Mouse (Mus musculus) neural tube, embryonic 14.5 days (tissue): Measurements from ENCODE around the gene Hivep3. TPM values are rescaled to one million over a fixed set of nuclear protein-coding genes. Genes with fewer than 3 reads are reported as not detected.

Experiments
- ATAC-seq: fragments of 200-750 bp; cut with Nextera tagmentation; 2 replicates; pipeline ENCODE4 v1.8.0; 2017; ENCODE audit warnings: low read depth, mild to moderate bottlenecking, moderate TSS enrichment, moderate library complexity
- H3K27ac ChIP-seq: fragments of 300-500 bp; sonication (generic); 2 replicates; pipeline ENCODE4 v1.5.1; 2014; ENCODE audit warnings: low read depth, mild to moderate bottlenecking, control low read depth, low read length, moderate library complexity, mixed read lengths
- H3K27me3 ChIP-seq: fragments of 300-500 bp; sonication (generic); 2 replicates; pipeline ENCODE4 v1.6.1; 2014; ENCODE audit warnings: low read length; ENCODE audit not compliant: control insufficient read depth, insufficient read depth
- H3K36me3 ChIP-seq: fragments of 300-500 bp; sonication (generic); 2 replicates; pipeline ENCODE4 v1.6.1; 2014; ENCODE audit warnings: low read length, mixed read lengths; ENCODE audit not compliant: control insufficient read depth, insufficient read depth
- H3K4me1 ChIP-seq: fragments of 300-500 bp; sonication (generic); 2 replicates; pipeline ENCODE4 v1.6.1; 2014; ENCODE audit warnings: low read length; ENCODE audit not compliant: control insufficient read depth, insufficient read depth
- H3K4me2 ChIP-seq: fragments of 300-500 bp; sonication (generic); 2 replicates; pipeline ENCODE4 v1.6.1; 2014; ENCODE audit warnings: mild to moderate bottlenecking, low read depth, low read length, control low read depth
- H3K4me3 ChIP-seq: fragments of 300-500 bp; sonication (generic); 2 replicates; pipeline ENCODE4 v1.5.1; 2014; ENCODE audit warnings: low read depth, low read length, control low read depth, mixed read lengths
- H3K9ac ChIP-seq: fragments of 300-500 bp; sonication (generic); replicated peaks from 2 replicates; pipeline ENCODE4 v1.6.1; 2014; ENCODE audit warnings: low read depth, mild to moderate bottlenecking, control low read depth, low read length, mixed read lengths
- H3K9me3 ChIP-seq: fragments of 300-500 bp; sonication (generic); 2 replicates; pipeline ENCODE4 v1.6.1; 2016; ENCODE audit warnings: low read length; ENCODE audit not compliant: control insufficient read depth
- WGBS: fragments of 180-500 bp; shearing (Covaris S2); extraction: QIAGEN DNeasy Blood & Tissue Kit; methylation state at CpG from one replicate; pipeline ENCODE4 v1.1.7; 2014; 5-methylcytosine and 5-hydroxymethylcytosine counted together
- polyA plus RNA-seq: library from polyadenylated mRNA; unstranded; fragments of >200 nt; fragmentation: Nextera tagmentation; extraction: Ambion mirVana; gene quantifications from 2 replicates; pipeline ENCODE4 v1.2.1, GENCODE M21; 2014

Hivep3 gene
- polyA plus RNA-seq, 1 experiment from 2014 or later: 23.9 TPM

DNA sequence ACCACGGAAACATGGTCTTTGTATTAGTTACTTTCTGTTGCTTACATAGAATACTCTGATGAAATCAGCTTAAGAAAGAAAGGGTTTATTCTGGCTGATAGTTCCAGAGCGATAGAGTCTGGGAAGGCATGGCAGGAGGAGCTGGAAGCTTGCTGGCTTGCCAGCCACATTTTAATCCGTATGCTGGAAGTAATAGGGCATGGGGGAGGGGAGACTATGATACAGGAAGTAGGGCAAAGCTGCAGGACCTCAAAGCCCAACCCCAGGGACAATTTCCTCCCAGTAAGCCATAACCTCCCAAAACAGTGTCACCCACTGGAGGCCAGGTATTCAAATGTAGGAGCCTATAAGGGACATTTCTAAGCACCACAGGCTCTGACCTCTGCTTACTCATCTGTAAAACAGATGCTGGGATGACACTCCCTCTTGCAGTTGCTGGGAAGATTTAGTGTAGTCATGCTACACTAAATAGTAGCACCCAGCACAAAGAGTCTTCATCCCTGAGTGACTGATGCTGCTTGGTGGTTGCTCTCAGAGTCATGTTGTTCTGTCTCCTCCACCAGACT is 112.1 kb downstream of the Hivep3 start:
- WGBS: 70% methylated on average over 3 of the region's 3 CpGs
- Histone ChIP-seq H3K4me1 (no peaks in the 10 kb centered on the region), H3K9ac (no peak overlapping the region), H3K4me3 (no peak overlapping the region), H3K27ac (no peak overlapping the region), H3K9me3 (no peaks in the 10 kb centered on the region), H3K27me3 (no peaks in the 10 kb centered on the region), H3K36me3 (no peaks in the 10 kb centered on the region), H3K4me2 (no peak overlapping the region)
- ATAC-seq: no peak

DNA sequence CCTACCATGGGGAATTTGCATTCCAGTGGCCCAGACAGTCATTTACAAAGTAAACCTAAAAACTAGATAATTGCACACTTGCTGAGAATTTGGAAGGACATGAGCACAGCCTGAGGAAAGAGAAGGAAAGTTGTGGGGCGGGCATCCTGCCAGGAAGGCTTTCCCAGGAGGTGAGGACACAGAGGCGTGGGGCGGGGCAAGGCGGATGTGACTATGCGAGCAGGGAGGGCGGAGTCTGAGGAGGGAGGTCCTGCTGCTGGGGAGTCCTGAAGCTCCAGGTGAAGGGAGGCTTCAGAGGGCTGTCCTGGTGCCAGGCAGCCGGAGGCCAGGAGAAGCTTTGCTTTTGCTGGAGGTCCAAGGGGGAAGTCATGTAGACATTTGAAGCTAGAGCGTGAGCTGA is 118.9 kb downstream of the Hivep3 start:
- Histone ChIP-seq H3K9ac (no peak overlapping the region), H3K27ac (no peak overlapping the region), H3K4me2 (no peak overlapping the region), H3K4me3 (no peak overlapping the region), H3K36me3 (no peaks in the 10 kb centered on the region), H3K9me3 (no peaks in the 10 kb centered on the region), H3K4me1 (no peaks in the 10 kb centered on the region), H3K27me3 (no peaks in the 10 kb centered on the region)
- ATAC-seq: no peak
- WGBS: 70% methylated on average over 8 of the region's 8 CpGs

DNA sequence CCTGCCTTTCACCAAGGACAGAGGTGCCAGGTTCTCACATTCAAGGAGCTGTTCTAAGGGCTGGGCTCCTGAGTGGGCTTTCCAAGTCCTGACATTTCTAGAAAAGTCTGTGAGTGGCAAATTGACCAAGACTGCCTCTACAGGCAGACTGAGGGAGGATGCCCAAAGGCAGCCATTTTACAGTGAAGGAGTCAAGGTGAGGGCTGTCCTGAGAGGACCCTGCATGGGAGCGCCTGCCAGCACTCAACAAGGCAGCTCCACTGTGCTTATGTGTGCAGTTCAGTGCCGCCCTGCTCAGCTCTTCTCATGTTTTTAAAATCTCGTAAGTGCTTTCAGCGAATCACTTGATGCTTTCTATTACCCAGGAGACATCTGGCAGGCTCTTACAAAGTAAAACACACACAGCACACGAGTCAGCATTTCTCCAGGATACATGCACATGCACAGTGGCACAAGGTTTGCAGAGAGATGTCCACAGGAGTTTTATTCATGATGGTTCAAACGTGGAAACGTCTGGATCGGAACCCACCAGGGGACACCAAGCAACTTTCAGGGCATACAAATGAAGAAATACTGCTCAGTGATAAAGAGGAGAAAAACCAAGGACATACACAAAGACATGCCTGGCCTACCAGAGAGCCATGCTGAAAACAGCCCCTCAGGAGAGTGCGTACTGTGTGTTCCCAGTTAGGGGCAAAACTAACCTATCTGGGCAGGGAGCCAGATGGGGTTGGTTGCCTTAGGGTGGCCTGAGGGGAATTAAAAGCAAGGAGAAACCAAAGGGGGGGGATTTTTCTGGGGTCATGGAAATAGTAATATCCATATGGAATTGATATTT is 120.9 kb downstream of the Hivep3 start:
- Histone ChIP-seq H3K9me3 (no peaks in the 10 kb centered on the region), H3K9ac (no peak overlapping the region), H3K27ac (no peak overlapping the region), H3K27me3 (no peaks in the 10 kb centered on the region), H3K4me3 (no peak overlapping the region), H3K36me3 (no peaks in the 10 kb centered on the region), H3K4me1 (no peaks in the 10 kb centered on the region), H3K4me2 (no peak overlapping the region)
- 59% methylated on average over 9 of the region's 9 CpGs for WGBS
- peak; percentile 35 for ATAC-seq

DNA sequence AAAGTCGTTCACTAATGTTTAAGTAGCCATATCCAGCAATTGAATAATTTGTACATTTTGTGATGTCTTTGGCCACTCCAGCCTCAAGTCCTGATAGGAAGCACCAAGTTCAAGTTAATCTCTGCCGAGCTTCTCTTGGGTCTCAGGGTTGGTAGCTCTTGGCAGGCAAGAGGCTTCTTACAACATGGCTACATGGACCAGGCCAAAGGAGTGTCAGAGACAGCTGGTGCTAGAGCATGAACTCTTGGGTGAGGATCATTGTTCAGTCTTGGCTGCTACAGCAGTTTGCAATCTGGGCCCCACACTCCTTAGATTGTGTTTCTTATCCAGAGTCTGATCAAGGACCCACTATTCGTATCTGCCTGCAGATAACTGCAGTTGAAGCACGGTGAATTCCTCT is 125.9 kb downstream of the Hivep3 start:
- Histone ChIP-seq H3K9ac (no peak overlapping the region), H3K4me2 (no peak overlapping the region), H3K9me3 (no peaks in the 10 kb centered on the region), H3K27me3 (no peaks in the 10 kb centered on the region), H3K4me1 (0 out of 2 replicates have a peak, but pooled peaks cover 6% of the 10 kb centered on the region), H3K27ac (no peak overlapping the region), H3K4me3 (no peak overlapping the region), H3K36me3 (no peaks in the 10 kb centered on the region)
- WGBS: 77% methylated on average over 4 of the region's 4 CpGs
- ATAC-seq: no peak

DNA sequence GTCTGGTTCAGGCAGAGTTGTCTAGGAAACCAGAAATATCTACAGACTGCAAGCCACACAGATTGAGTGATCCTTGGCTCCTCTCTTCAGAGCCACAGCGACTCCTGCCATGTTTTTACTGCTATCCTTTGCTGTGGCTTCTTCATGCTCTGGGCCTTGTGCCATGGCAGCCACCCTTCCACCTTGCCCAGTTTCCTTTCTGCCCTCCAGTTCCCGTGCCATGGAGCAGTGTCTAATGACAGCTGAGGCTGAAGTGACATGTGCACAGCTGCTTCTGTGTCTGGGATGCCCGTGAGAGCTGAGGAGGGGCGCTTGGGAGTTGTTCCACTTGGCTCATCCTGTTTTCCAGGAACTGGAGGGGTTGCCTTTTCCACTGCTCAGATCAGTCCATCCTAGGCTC is 127.4 kb downstream of the Hivep3 start:
- Histone ChIP-seq H3K9me3 (no peaks in the 10 kb centered on the region), H3K9ac (no peak overlapping the region), H3K27ac (no peak overlapping the region), H3K4me1 (0 out of 2 replicates have a peak, but pooled peaks cover 6% of the 10 kb centered on the region), H3K4me2 (no peak overlapping the region), H3K27me3 (no peaks in the 10 kb centered on the region), H3K36me3 (no peaks in the 10 kb centered on the region), H3K4me3 (no peak overlapping the region)
- no peak for ATAC-seq
- 64% methylated on average over 4 of the region's 4 CpGs for WGBS

DNA sequence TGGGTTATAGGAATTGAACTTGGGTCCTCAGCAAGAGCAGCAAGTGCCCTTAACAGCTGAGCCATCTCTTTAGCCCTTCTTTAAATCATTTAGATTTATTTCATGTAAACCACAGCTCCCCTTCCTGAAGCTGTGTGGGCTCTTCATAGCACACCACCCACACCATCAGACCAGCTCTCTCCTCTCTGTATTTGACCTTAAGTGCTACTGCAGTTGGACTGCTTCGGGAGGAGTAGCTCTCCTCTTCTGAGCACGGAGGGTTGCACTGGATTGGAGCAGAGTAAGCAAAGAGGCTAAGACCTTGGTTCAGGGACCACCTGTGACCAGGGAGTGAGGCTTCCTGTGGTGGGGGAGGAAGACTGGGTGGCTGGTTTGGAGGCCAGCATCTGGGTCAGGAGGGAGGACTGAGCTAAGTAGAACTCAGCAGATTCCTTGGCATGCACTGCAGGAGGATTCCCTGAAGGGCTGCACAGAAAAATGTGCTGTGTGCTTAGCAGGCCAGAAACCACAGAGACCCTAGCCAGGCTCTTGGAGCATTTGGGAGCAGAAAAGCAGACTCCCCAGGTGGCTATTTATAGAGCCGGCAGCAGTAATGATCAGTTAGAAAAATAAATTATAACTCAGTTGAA is 132.4 kb downstream of the Hivep3 start:
- Histone ChIP-seq H3K4me3 (no peak overlapping the region), H3K4me2 (no peak overlapping the region), H3K27ac (no peak overlapping the region), H3K36me3 (no peaks in the 10 kb centered on the region), H3K9me3 (no peaks in the 10 kb centered on the region), H3K9ac (no peak overlapping the region), H3K4me1 (0 out of 2 replicates have a peak, but pooled peaks cover 6% of the 10 kb centered on the region), H3K27me3 (no peaks in the 10 kb centered on the region)
- 67% methylated on average over 3 of the region's 3 CpGs for WGBS
- no peak for ATAC-seq

DNA sequence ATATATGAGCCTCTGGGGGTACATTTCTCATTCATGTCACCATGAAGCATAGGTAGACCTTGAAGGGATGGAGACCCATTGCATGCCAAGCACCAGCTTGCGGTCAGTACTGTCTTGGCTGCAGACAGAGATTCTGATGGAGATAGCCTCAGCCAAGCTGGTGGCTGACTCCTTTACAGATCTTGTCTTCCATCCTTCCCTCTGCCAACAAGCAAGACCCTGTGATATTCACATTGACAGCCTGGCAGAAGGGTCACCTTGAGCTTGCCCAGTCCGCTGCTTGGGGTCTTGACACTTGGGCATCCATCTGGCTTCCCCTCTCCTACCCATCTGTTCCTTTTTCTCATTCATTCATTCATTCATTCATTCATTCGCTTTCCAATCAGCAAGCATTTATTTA is 133.5 kb downstream of the Hivep3 start:
- no peak for ATAC-seq
- WGBS: 91% methylated on average over 3 of the region's 3 CpGs
- H3K9me3 ChIP-seq: no peaks in the 10 kb centered on the region

DNA sequence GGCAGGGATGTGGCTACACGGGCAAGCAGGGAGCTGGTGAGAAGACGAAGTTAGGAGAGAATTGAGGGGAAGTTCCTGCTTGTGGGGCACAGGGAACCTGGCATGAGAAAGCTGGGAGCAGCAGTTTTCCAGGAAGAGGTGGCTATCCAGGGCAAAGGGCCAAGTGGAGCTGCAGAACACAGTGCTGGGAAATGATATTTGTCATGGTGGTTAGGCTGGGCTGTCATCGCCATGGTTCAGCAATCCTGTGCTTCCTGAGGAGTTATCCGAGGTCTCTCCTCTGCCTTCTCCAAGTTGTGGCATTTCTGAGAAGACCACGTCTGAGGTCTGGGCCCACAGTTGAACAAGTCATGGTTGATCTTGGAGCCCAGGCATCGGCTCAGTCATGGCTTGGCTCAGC is 136.8 kb downstream of the Hivep3 start:
- no peak overlapping the region for H3K9ac ChIP-seq
- no peak overlapping the region for H3K4me2 ChIP-seq
- H3K27me3 ChIP-seq: no peaks in the 10 kb centered on the region
- H3K4me1 ChIP-seq: no peaks in the 10 kb centered on the region
- no peak overlapping the region for H3K4me3 ChIP-seq
- 90% methylated on average over 6 of the region's 6 CpGs for WGBS
- no peak for ATAC-seq
- no peaks in the 10 kb centered on the region for H3K36me3 ChIP-seq
- H3K27ac ChIP-seq: no peak overlapping the region
- H3K9me3 ChIP-seq: no peaks in the 10 kb centered on the region

More for the DNA sequence above, 133.5 kb downstream of the Hivep3 start:
- Histone ChIP-seq H3K27ac (no peak overlapping the region), H3K27me3 (no peaks in the 10 kb centered on the region), H3K36me3 (no peaks in the 10 kb centered on the region), H3K4me3 (no peak overlapping the region), H3K9ac (no peak overlapping the region), H3K4me1 (no peaks in the 10 kb centered on the region), H3K4me2 (no peak overlapping the region)

DNA sequence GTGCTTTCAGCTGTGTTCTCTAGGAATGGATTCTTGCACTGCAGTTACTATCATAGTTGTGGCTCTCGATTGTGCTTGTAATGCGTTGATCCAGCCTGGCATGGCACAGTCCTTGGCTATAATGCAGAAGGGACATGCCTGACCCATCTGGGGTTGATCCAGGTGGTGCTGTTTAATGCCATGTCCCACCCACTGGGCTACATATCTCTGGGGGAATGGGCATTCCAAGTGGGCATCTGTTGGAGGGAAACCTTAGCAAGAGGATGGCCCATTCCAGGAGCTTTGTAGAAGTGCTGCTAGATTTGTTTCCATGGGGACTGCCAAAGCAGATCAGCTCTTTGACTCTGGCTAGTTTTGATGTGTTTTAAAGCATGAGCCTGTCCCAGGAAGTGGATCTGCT is 137.9 kb downstream of the Hivep3 start:
- Histone ChIP-seq H3K9me3 (no peaks in the 10 kb centered on the region), H3K27ac (no peak overlapping the region), H3K4me1 (no peaks in the 10 kb centered on the region), H3K4me2 (no peak overlapping the region), H3K9ac (no peak overlapping the region), H3K36me3 (no peaks in the 10 kb centered on the region), H3K27me3 (no peaks in the 10 kb centered on the region), H3K4me3 (no peak overlapping the region)
- 86% methylated on average over 2 of the region's 2 CpGs for WGBS
- no peak for ATAC-seq
